In genomic region chr4:102414610-102415009, GRCm38 (mm10) we compare ENCODE assay signal across 23 mouse cellular contexts.
"Had no signal": no experiment of that assay in that cellular context is flagged by ENCODE, and none has a peak within 500 bp of the region (broad histone marks: within the 10 kb centered on the region; RNA-seq: fewer than 3 reads in every experiment).

No protein-coding gene starts in this region.

- H3K4me2 ChIP-seq: heart, embryonic 11.5 days; heart, embryonic 13.5 days; heart, embryonic 15.5 days; hindbrain, embryonic 13.5 days; limb, embryonic 12.5 days; liver, embryonic 11.5 days; liver, embryonic 13.5 days; liver, embryonic 15.5 days had no signal

- H3K9me3 ChIP-seq: heart, embryonic 13.5 days; heart, embryonic 15.5 days; hindbrain, embryonic 13.5 days; limb, embryonic 10.5 days; limb, embryonic 12.5 days; liver, embryonic 13.5 days; liver, embryonic 15.5 days had no signal

- H3K36me3 ChIP-seq: heart, embryonic 13.5 days; heart, embryonic 15.5 days; hindbrain, embryonic 13.5 days; limb, embryonic 10.5 days; limb, embryonic 12.5 days; liver, embryonic 13.5 days; liver, embryonic 15.5 days had no signal

- H3K4me3 ChIP-seq: heart, adult 2 months; heart, embryonic 13.5 days; heart, embryonic 15.5 days; hindbrain, embryonic 13.5 days; limb, embryonic 10.5 days; limb, embryonic 12.5 days; liver, embryonic 13.5 days; liver, embryonic 15.5 days had no signal

- H3K27ac ChIP-seq: heart, adult 2 months; heart, embryonic 13.5 days; heart, embryonic 15.5 days; limb, embryonic 10.5 days; limb, embryonic 12.5 days; liver, embryonic 13.5 days; liver, embryonic 15.5 days had no signal

- H3K9ac ChIP-seq: heart, embryonic 13.5 days; heart, embryonic 15.5 days; hindbrain, embryonic 13.5 days; limb, embryonic 12.5 days; liver, embryonic 13.5 days; liver, embryonic 15.5 days; liver, postnatal 0 days had no signal

- DNase-seq: gastrocnemius, postnatal 14 days; gastrocnemius, postnatal 36 days; heart, adult 2 months; heart, postnatal 14 days; heart, postnatal 36 days; kidney, adult 11 months; kidney, adult 8-10 months; kidney, postnatal 10 days; kidney, postnatal 25 days; kidney, postnatal 4 days; layer of hippocampus, adult 9-11 months; liver; liver, embryonic 13.5 days; liver, postnatal 0 days had no signal

- H3K4me1 ChIP-seq: hindbrain, embryonic 13.5 days; limb, embryonic 10.5 days; limb, embryonic 12.5 days; liver, embryonic 13.5 days; liver, embryonic 15.5 days had no signal

- H3K27me3 ChIP-seq: heart, embryonic 13.5 days; heart, embryonic 15.5 days; hindbrain, embryonic 13.5 days; limb, embryonic 12.5 days; liver, embryonic 13.5 days; liver, embryonic 15.5 days had no signal

- ATAC-seq: intestine, embryonic 16.5 days; liver, postnatal 0 days had no signal
